Mouse (Mus musculus) lung, embryonic 14.5 days (tissue): ENCODE results near the gene Cdk7. TPM values are rescaled to one million over a fixed set of nuclear protein-coding genes. Genes with fewer than 3 reads are reported as not detected.
A peak's percentile ranks its signal among the peaks of the same experiment; 100 is the strongest.

Source experiments
- ATAC-seq: fragments of 200-750 bp; cut with Nextera tagmentation; 2 replicates; pipeline ENCODE4 v1.8.0; 2017; ENCODE audit warnings: mild to moderate bottlenecking, moderate TSS enrichment, moderate library complexity; ENCODE audit not compliant: insufficient read depth
- DNase-seq: peaks from one replicate; pipeline ENCODE4 v3.0.0-alpha.2; 2015
- H3K27ac ChIP-seq: fragments of 300-500 bp; sonication (generic); 2 replicates; pipeline ENCODE4 v1.5.1; 2014; ENCODE audit warnings: low read depth, mild to moderate bottlenecking, moderate library complexity
- H3K27me3 ChIP-seq: fragments of 300-500 bp; sonication (generic); 2 replicates; pipeline ENCODE4 v1.6.1; 2014; ENCODE audit warnings: low read length, control low read depth; ENCODE audit not compliant: insufficient read depth
- H3K36me3 ChIP-seq: fragments of 300-500 bp; sonication (generic); 2 replicates; pipeline ENCODE4 v1.6.1; 2014; ENCODE audit warnings: control low read depth; ENCODE audit not compliant: insufficient read depth
- H3K4me1 ChIP-seq: fragments of 300-500 bp; sonication (generic); 2 replicates; pipeline ENCODE4 v1.6.1; 2014; ENCODE audit warnings: antibody characterized with exemption, control low read depth; ENCODE audit not compliant: insufficient read depth
- H3K4me2 ChIP-seq: fragments of 300-500 bp; sonication (generic); 2 replicates; pipeline ENCODE4 v1.6.1; 2014; ENCODE audit warnings: mild to moderate bottlenecking
- H3K4me3 ChIP-seq: fragments of 300-500 bp; sonication (generic); 2 replicates; pipeline ENCODE4 v1.5.1; 2014; ENCODE audit warnings: low read depth, low read length
- H3K9ac ChIP-seq: fragments of 300-500 bp; sonication (generic); 2 replicates; pipeline ENCODE4 v1.6.1; 2014
- H3K9me3 ChIP-seq: fragments of 300-500 bp; sonication (generic); 2 replicates; pipeline ENCODE4 v1.6.1; 2016; ENCODE audit warnings: low read depth, low read length, control low read depth
- CTCF ChIP-seq: IDR thresholded peaks from 2 replicates; pipeline ENCODE4 v1.5.1; 2016; ENCODE audit warnings: antibody characterized with exemption, low read depth
- WGBS: fragments of 180-500 bp; shearing (Covaris S2); extraction: QIAGEN DNeasy Blood & Tissue Kit; methylation state at CpG from one replicate; pipeline ENCODE4 v1.1.7; 2014; 5-methylcytosine and 5-hydroxymethylcytosine counted together
- polyA plus RNA-seq: library from polyadenylated mRNA; unstranded; fragments of >200 nt; fragmentation: Nextera tagmentation; extraction: Ambion mirVana; gene quantifications from 2 replicates; pipeline ENCODE4 v1.2.1, GENCODE M21; 2014

The Cdk7 gene
- polyA plus RNA-seq, result 99.9 and 106 TPM in 2 replicates

- no peak for TF ChIP-seq CTCF
- Histone ChIP-seq H3K4me3 (peak within 1 kb of the TSS; percentile 85), H3K4me2 (peak within 1 kb of the TSS; percentile 74), H3K9ac (peak within 1 kb of the TSS; percentile 90), H3K36me3 (peaks cover 21% of the 10 kb centered on the region), H3K27ac (peak within 1 kb of the TSS; percentile 97), H3K4me1 (peaks cover 5% of the 10 kb centered on the region; the same call in 1 of the 2 replicates), H3K27me3 (no peaks in the 10 kb centered on the region), H3K9me3 (no peaks in the 10 kb centered on the region)
- DNase-seq (peak; percentile 99), ATAC-seq (peak; percentile 100)
- WGBS, result under 1% methylated on average over 19 of the region's 19 CpGs
These were observed at the start of gene Cdk7 for GRCm38 (mm10) chr13:100730861-100731176. Gene Cdk7, minus strand, starts transcription at chr13:100730939.

GRCm38 (mm10) chr13:100777491-100777890, 46.8 kb upstream of the Cdk7 start:
- H3K4me2 ChIP-seq, result no peak overlapping the region
- H3K27me3 ChIP-seq, result no peaks in the 10 kb centered on the region
- no peaks in the 10 kb centered on the region; the same call in 1 of the 2 replicates for H3K4me1 ChIP-seq
- no peak for TF ChIP-seq CTCF
- peaks cover 43% of the 10 kb centered on the region for H3K36me3 ChIP-seq
- DNase-seq (no peak), ATAC-seq (no peak)
- WGBS, result 65% methylated on average over 3 of the region's 3 CpGs
- H3K27ac ChIP-seq, result no peak overlapping the region
- H3K9ac ChIP-seq, result no peak overlapping the region
- no peak overlapping the region for H3K4me3 ChIP-seq
- no peaks in the 10 kb centered on the region for H3K9me3 ChIP-seq

- no peaks in the 10 kb centered on the region for H3K27me3 ChIP-seq
- peak overlapping the region; percentile 71; the same call in 1 of the 2 replicates for H3K4me2 ChIP-seq
- 52% methylated on average over 6 of the region's 6 CpGs for whole genome bisulfite sequencing
These were observed 46.0 kb upstream of the Cdk7 start for GRCm38 (mm10) chr13:100776710-100777109.

GRCm38 (mm10) chr13:100776056-100776419, 45.3 kb upstream of the Cdk7 start:
- H3K27ac ChIP-seq, result peak overlapping the region; percentile 63; the same call in 1 of the 2 replicates
- DNase-seq, result no peak
- no peaks in the 10 kb centered on the region for H3K27me3 ChIP-seq
- TF ChIP-seq CTCF, result no peak
- peak overlapping the region; percentile 80 for H3K9ac ChIP-seq
- no peaks in the 10 kb centered on the region for H3K9me3 ChIP-seq
- WGBS, result 13% methylated on average over 8 of the region's 8 CpGs
- no peaks in the 10 kb centered on the region for H3K4me1 ChIP-seq
- peak overlapping the region; percentile 71 for H3K4me2 ChIP-seq
- peak overlapping the region; percentile 90 for H3K4me3 ChIP-seq
- ATAC-seq, result peak; percentile 20; the same call in 1 of the 2 replicates
- peaks cover 38% of the 10 kb centered on the region for H3K36me3 ChIP-seq

More at GRCm38 (mm10) chr13:100776710-100777109, 46.0 kb upstream of the Cdk7 start:
- no peak overlapping the region for H3K27ac ChIP-seq
- no peaks in the 10 kb centered on the region for H3K9me3 ChIP-seq
- DNase-seq (no peak), ATAC-seq (no peak)
- peaks cover 39% of the 10 kb centered on the region for H3K36me3 ChIP-seq
- H3K9ac ChIP-seq, result no peak overlapping the region
- TF ChIP-seq CTCF, result no peak
- H3K4me1 ChIP-seq, result no peaks in the 10 kb centered on the region
- H3K4me3 ChIP-seq, result no peak overlapping the region

- TF ChIP-seq CTCF, result no peak
- Histone ChIP-seq H3K27me3 (no peaks in the 10 kb centered on the region), H3K9me3 (no peaks in the 10 kb centered on the region), H3K4me3 (peak within 1 kb of the TSS; percentile 90), H3K36me3 (peaks cover 38% of the 10 kb centered on the region), H3K27ac (peak within 1 kb of the TSS; percentile 67), H3K4me2 (peak within 1 kb of the TSS; percentile 71), H3K4me1 (no peaks in the 10 kb centered on the region), H3K9ac (peak within 1 kb of the TSS; percentile 80)
- under 1% methylated on average over 46 of the region's 46 CpGs for WGBS
- DNase-seq (peak; percentile 96), ATAC-seq (peak; percentile 95)
These were observed 44.7 kb upstream of the Cdk7 start, which contains the start of gene Cenph for GRCm38 (mm10) chr13:100775252-100776055. Gene Cenph, minus strand, starts transcription at chr13:100775899.

- no peak for TF ChIP-seq CTCF
- no peak overlapping the region for H3K27ac ChIP-seq
- H3K4me1 ChIP-seq, result no peaks in the 10 kb centered on the region
- no peaks in the 10 kb centered on the region for H3K9me3 ChIP-seq
- ATAC-seq (no peak), DNase-seq (no peak)
- H3K4me2 ChIP-seq, result peak overlapping the region; percentile 71
- peak overlapping the region; percentile 90 for H3K4me3 ChIP-seq
- no peaks in the 10 kb centered on the region for H3K27me3 ChIP-seq
- H3K36me3 ChIP-seq, result peaks cover 38% of the 10 kb centered on the region
- peak overlapping the region; percentile 80 for H3K9ac ChIP-seq
These were observed 44.0 kb upstream of the Cdk7 start for GRCm38 (mm10) chr13:100774704-100775103.

GRCm38 (mm10) chr13:100755329-100755728, 24.6 kb upstream of the Cdk7 start:
- Histone ChIP-seq H3K9me3 (no peaks in the 10 kb centered on the region), H3K4me2 (no peak overlapping the region), H3K36me3 (peaks cover 11% of the 10 kb centered on the region), H3K9ac (no peak overlapping the region), H3K27ac (no peak overlapping the region), H3K4me3 (no peak overlapping the region), H3K4me1 (no peaks in the 10 kb centered on the region), H3K27me3 (no peaks in the 10 kb centered on the region)
- DNase-seq (no peak), ATAC-seq (no peak)
- TF ChIP-seq CTCF, result no peak
- 65% methylated on average over 2 of the region's 2 CpGs for WGBS
